Mouse (Mus musculus) limb, embryonic 12.5 days (tissue): ENCODE results near the gene Trmo. TPM values are rescaled to one million over a fixed set of nuclear protein-coding genes. Genes with fewer than 3 reads are reported as not detected.

ENCODE experiments used
- ATAC-seq: fragments of 200-750 bp; cut with Nextera tagmentation; 2 replicates; pipeline ENCODE4 v1.8.0; 2017; ENCODE audit warnings: low read depth, moderate TSS enrichment; ENCODE audit not compliant: insufficient number of reproducible peaks, insufficient read depth, low FRiP score, low TSS enrichment
- H3K27ac ChIP-seq: fragments of 300-500 bp; sonication (generic); 2 replicates; pipeline ENCODE4 v1.5.1; 2016; ENCODE audit warnings: mild to moderate bottlenecking, moderate library complexity
- H3K27me3 ChIP-seq: fragments of 300-500 bp; sonication (generic); 2 replicates; pipeline ENCODE4 v1.6.1; 2016; ENCODE audit warnings: mild to moderate bottlenecking, moderate library complexity
- H3K36me3 ChIP-seq: fragments of 300-500 bp; sonication (generic); 2 replicates; pipeline ENCODE4 v1.6.1; 2016; ENCODE audit warnings: mild to moderate bottlenecking, moderate library complexity
- H3K4me1 ChIP-seq: fragments of 300-500 bp; sonication (generic); replicated peaks from 2 replicates; pipeline ENCODE4 v1.6.1; 2016
- H3K4me2 ChIP-seq: fragments of 300-500 bp; sonication (generic); 2 replicates; pipeline ENCODE4 v1.6.1; 2016; ENCODE audit warnings: mild to moderate bottlenecking, moderate library complexity
- H3K4me3 ChIP-seq: fragments of 300-500 bp; sonication (generic); replicated peaks from 2 replicates; pipeline ENCODE4 v1.5.1; 2016; ENCODE audit warnings: mild to moderate bottlenecking
- H3K9ac ChIP-seq: fragments of 300-500 bp; sonication (generic); replicated peaks from 2 replicates; pipeline ENCODE4 v1.6.1; 2016; ENCODE audit warnings: mild to moderate bottlenecking, moderate library complexity
- H3K9me3 ChIP-seq: fragments of 300-500 bp; sonication (generic); 2 replicates; pipeline ENCODE4 v1.6.1; 2016; ENCODE audit warnings: mild to moderate bottlenecking, moderate library complexity
- WGBS: fragments of 180-500 bp; shearing (Covaris S2); methylation state at CpG from one replicate; pipeline ENCODE4 v1.1.7; 2016; 5-methylcytosine and 5-hydroxymethylcytosine counted together
- polyA plus RNA-seq: library from polyadenylated mRNA; unstranded; fragments of >200 nt; fragmentation: Nextera tagmentation; extraction: Ambion mirVana; gene quantifications from 2 replicates; pipeline ENCODE4 v1.2.1, GENCODE M21; 2016

Trmo gene
- polyA plus RNA-seq, 1 experiment from 2014 or later: 8.8 TPM

DNA sequence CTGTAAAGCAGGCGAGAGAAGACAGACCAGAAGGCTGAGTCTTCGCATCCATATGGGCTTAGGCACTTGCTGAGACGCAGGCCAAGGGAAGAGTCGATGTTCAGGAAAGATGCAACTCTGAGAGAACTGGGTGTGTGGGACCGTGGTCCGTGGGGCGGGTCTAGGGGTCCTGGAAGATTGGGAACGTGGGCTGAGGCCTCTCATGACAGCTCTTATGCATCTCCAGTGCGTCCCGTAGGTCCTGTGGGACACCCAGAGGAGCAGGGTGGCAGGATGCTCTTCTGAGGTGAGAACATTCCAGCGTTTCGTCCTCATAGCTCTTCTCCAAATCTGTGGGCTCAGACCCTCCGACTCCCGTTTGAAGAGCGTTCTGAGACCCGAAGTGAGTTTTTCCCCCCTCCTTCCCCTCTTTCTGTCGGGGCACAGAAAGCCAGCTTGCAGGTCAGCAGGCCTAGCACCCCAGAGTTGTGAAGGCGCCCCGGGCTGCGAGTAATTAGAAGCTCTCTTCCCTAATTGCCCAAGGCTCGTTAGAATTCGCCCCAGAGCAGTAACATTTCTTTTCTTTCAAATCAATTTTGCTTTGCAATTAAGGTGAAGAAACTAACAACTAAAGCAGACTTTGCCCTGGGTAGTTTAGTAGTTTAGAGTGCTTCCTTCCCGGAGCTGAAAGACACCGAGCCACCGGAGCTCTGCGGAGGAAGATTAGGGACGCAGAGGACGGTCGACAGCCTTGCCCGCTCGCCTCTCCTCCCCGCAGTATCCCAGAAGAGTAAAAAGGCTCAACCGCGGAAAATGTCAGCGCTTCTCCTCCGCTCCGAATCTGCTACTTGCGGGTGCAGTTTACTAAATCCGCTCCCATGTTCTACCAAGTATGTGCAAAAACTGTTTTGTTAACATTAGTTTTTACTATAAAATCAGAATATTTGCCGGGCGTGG is 41.4 kb downstream of the Trmo start:
- no peak overlapping the region for H3K4me2 ChIP-seq
- no peak overlapping the region for H3K4me3 ChIP-seq
- H3K4me1 ChIP-seq: peaks cover 19% of the 10 kb centered on the region
- no peaks in the 10 kb centered on the region for H3K36me3 ChIP-seq
- H3K9me3 ChIP-seq: no peaks in the 10 kb centered on the region
- H3K9ac ChIP-seq: no peak overlapping the region
- H3K27me3 ChIP-seq: peaks cover 97% of the 10 kb centered on the region
- no peak for ATAC-seq
- 2% methylated on average over 41 of the region's 41 CpGs for WGBS
- H3K27ac ChIP-seq: no peak overlapping the region

DNA sequence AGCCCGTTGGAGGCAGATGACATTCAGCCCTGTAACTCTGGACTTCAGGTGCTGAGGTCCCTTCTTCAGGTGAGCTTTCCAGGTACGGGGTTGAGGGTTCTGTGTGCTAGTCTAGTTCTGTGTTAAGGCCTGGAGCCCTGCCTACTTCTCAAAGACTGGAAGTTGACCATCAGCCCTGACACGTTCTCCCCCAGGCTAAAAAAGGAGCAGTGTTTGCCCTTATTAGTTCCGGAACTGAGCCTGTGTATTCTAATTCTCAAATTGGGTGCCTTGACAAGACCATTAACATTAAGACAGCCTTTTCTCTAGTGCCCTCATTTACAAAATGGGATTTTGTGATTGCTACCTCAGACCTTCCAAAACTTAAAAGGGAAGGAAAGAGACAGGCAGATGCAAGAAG is 42.1 kb downstream of the Trmo start:
- Histone ChIP-seq H3K4me1 (0 out of 2 replicates have a peak, but pooled peaks cover 12% of the 10 kb centered on the region), H3K4me2 (no peak overlapping the region), H3K36me3 (no peaks in the 10 kb centered on the region), H3K27me3 (peaks cover 97% of the 10 kb centered on the region), H3K9me3 (no peaks in the 10 kb centered on the region), H3K9ac (no peak overlapping the region), H3K4me3 (no peak overlapping the region), H3K27ac (no peak overlapping the region)
- ATAC-seq: no peak
- 9% methylated on average over 4 of the region's 4 CpGs for WGBS

DNA sequence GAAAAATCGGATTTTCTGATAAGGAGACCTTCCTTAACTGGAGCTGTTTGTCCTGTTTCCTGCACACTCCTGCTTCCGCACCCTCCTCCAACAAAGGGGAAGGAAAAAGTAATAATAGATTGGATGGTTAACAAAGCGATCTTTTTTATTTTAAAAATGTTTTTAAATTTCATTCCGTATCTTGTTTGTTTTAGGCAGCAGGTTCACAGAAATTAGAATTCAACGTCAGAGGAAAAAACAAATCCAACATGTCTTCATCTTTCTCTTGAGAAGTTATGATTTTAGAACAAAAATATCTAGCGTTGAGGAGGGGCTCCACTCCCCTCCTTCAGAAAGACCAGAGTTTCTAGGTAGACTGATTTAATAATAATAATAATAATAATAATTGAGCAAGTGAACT is 43.0 kb downstream of the Trmo start:
- Histone ChIP-seq H3K4me3 (no peak overlapping the region), H3K9me3 (no peaks in the 10 kb centered on the region), H3K27ac (no peak overlapping the region), H3K36me3 (no peaks in the 10 kb centered on the region), H3K4me1 (0 out of 2 replicates have a peak, but pooled peaks cover 12% of the 10 kb centered on the region), H3K4me2 (no peak overlapping the region), H3K9ac (no peak overlapping the region), H3K27me3 (peaks cover 97% of the 10 kb centered on the region)
- WGBS: 30% methylated on average over 6 of the region's 6 CpGs
- no peak for ATAC-seq

- H3K9ac ChIP-seq: no peak overlapping the region
- no peaks in the 10 kb centered on the region for H3K36me3 ChIP-seq
- H3K27ac ChIP-seq: no peak overlapping the region
- H3K4me1 ChIP-seq: 0 out of 2 replicates have a peak, but pooled peaks cover 12% of the 10 kb centered on the region
- ATAC-seq: no peak
- no peaks in the 10 kb centered on the region for H3K9me3 ChIP-seq
- peaks cover 97% of the 10 kb centered on the region for H3K27me3 ChIP-seq
- H3K4me2 ChIP-seq: no peak overlapping the region
- WGBS: 19% methylated on average over 3 of the region's 3 CpGs
- no peak overlapping the region for H3K4me3 ChIP-seq
Observed at GRCm38 (mm10) chr4:46345773-46346100, 43.5 kb downstream of the Trmo start.

GRCm38 (mm10) chr4:46345056-46345772 is 44.0 kb downstream of the Trmo start:
- H3K4me1 ChIP-seq: 0 out of 2 replicates have a peak, but pooled peaks cover 12% of the 10 kb centered on the region
- H3K9ac ChIP-seq: no peak overlapping the region
- H3K27ac ChIP-seq: no peak overlapping the region

DNA sequence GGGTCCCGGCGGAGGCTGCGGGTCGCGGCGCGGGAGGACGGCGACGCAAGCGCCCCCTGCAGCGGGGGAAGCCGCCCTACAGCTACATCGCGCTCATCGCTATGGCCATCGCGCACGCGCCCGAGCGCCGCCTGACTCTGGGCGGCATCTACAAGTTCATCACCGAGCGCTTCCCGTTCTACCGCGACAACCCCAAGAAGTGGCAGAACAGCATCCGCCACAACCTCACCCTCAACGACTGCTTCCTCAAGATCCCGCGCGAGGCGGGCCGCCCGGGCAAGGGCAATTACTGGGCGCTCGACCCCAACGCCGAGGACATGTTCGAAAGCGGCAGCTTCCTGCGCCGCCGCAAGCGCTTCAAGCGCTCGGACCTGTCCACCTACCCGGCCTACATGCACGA is 44.9 kb downstream of the Trmo start:
- H3K4me3 ChIP-seq: peak overlapping the region; percentile 38
- peaks cover 97% of the 10 kb centered on the region for H3K27me3 ChIP-seq
- no peak overlapping the region for H3K27ac ChIP-seq
- no peaks in the 10 kb centered on the region for H3K9me3 ChIP-seq
- peak overlapping the region; percentile 52 for H3K4me2 ChIP-seq
- H3K9ac ChIP-seq: no peak overlapping the region
- no peak for ATAC-seq
- H3K36me3 ChIP-seq: no peaks in the 10 kb centered on the region
- under 1% methylated on average over 51 of the region's 51 CpGs for WGBS
- 0 out of 2 replicates have a peak, but pooled peaks cover 12% of the 10 kb centered on the region for H3K4me1 ChIP-seq

More at GRCm38 (mm10) chr4:46345056-46345772, 44.0 kb downstream of the Trmo start:
- H3K27me3 ChIP-seq: peaks cover 97% of the 10 kb centered on the region
- WGBS: 2% methylated on average over 67 of the region's 67 CpGs
- ATAC-seq: peak; percentile 55; the same call in 1 of the 2 replicates
- H3K9me3 ChIP-seq: no peaks in the 10 kb centered on the region
- H3K4me3 ChIP-seq: peak overlapping the region; percentile 38; the same call in 1 of the 2 replicates
- H3K36me3 ChIP-seq: no peaks in the 10 kb centered on the region
- H3K4me2 ChIP-seq: peak overlapping the region; percentile 52

DNA sequence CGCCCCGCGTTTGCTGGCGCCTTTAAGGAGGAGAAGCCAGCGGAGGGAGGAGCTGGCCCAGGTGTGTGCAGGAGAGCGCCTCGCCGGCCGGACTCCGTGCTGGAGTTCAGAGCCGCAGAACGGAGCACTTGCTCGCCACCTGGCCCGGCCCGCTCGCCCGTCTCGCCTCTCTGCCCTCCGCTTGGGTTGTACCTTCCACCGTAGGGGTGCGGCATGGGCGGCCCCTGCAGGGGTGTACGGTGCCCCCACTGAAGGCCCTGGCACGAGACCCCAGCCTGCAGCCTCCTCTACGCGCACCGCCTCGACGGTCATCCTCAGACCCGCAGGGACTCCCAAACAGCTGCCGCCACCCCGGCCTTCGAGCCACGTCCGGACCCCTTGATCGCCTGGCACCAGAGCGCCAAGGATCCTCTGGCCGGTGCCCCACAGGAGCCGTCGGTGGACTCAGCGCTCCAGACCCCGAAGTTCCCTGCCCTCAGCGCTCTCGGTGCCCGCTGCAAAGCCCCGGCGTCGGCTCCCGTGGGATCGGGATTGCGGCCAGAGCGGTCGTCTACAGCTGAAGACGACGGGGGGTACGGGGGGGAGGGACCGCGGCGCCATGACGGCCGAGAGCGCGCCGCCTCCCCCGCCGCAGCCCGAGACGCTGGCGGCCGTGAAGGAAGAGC is 45.5 kb downstream of the Trmo start, which contains the start of gene Foxe1:
Foxe1 (plus strand) TSS at position 14 of the 665 bp plus-strand sequence.
- Histone ChIP-seq H3K4me2 (peak within 1 kb of the TSS; percentile 52), H3K27me3 (peaks cover 97% of the 10 kb centered on the region), H3K9ac (no peak within 1 kb of the TSS), H3K4me3 (peak within 1 kb of the TSS; percentile 38), H3K27ac (no peak within 1 kb of the TSS), H3K9me3 (no peaks in the 10 kb centered on the region), H3K4me1 (0 out of 2 replicates have a peak, but pooled peaks cover 12% of the 10 kb centered on the region), H3K36me3 (no peaks in the 10 kb centered on the region)
- no peak for ATAC-seq
- WGBS: 2% methylated on average over 68 of the region's 70 CpGs

DNA sequence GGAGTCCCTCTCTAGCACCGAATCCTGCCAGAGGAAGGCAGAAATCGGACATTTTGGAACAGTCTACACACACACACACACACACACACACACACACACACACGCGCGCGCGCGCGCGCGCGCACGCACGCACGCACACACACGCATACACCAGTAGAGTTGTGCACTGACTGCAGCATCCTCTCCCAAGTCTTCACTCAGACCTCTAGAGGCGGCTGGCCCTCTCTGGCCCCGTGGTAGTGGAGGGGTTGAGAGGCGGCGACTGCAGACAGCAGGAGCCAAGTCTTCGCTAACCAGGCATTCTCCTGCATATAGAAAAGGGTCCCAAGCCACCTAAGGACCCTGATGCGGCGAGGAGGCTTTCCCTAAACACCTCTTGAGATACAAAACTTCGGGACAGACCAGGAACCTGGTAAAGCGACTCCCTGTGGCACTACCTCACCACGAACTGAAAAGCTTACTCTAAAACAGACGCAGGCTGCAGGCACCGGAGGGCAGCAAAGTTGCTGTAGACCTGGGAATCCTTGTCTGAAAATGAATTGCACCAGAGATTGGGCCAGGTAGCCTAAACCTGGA is 46.4 kb downstream of the Trmo start:
- WGBS: under 1% methylated on average over 28 of the region's 28 CpGs
- ATAC-seq: no peak
- Histone ChIP-seq H3K27ac (no peak overlapping the region), H3K4me2 (peak overlapping the region; percentile 52), H3K9me3 (no peaks in the 10 kb centered on the region), H3K36me3 (no peaks in the 10 kb centered on the region), H3K9ac (no peak overlapping the region), H3K27me3 (peaks cover 97% of the 10 kb centered on the region), H3K4me3 (peak overlapping the region; percentile 18), H3K4me1 (0 out of 2 replicates have a peak, but pooled peaks cover 12% of the 10 kb centered on the region)

- WGBS: 11% methylated on average over 22 of the region's 22 CpGs
- Histone ChIP-seq H3K4me1 (0 out of 2 replicates have a peak, but pooled peaks cover 12% of the 10 kb centered on the region), H3K27ac (no peak overlapping the region), H3K9me3 (no peaks in the 10 kb centered on the region), H3K27me3 (peaks cover 97% of the 10 kb centered on the region), H3K36me3 (no peaks in the 10 kb centered on the region), H3K9ac (no peak overlapping the region), H3K4me2 (peak overlapping the region; percentile 52), H3K4me3 (peak overlapping the region; percentile 18; the same call in 1 of the 2 replicates)
- no peak for ATAC-seq
Observed at GRCm38 (mm10) chr4:46341831-46342680, 47.2 kb downstream of the Trmo start.

DNA sequence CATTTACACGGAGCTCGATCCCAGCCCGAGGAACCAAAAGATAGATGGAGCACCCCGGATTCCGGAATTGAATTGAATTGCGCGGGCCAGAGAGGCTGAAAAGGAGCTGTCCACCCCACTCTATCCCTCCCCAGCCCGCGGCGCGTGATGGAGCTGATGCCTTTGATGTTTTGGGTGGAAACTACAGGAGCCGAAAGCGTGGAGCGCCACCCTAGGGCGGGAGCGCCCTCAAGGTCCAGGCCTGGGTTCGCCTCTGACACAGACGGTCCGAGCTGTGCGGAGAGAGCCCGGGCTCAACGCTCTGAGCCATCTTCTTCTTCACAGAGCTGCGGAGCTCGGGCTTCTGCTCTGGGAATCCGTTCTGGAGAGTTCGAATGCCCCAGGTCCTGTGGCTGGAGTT is 49.7 kb downstream of the Trmo start:
- Histone ChIP-seq H3K9ac (no peak overlapping the region), H3K36me3 (no peaks in the 10 kb centered on the region), H3K9me3 (no peaks in the 10 kb centered on the region), H3K27me3 (peaks cover 93% of the 10 kb centered on the region), H3K4me2 (no peak overlapping the region), H3K27ac (no peak overlapping the region), H3K4me3 (no peak overlapping the region), H3K4me1 (0 out of 2 replicates have a peak, but pooled peaks cover 10% of the 10 kb centered on the region)
- no peak for ATAC-seq
- WGBS: under 1% methylated on average over 26 of the region's 26 CpGs
